Mouse (Mus musculus): Measurements from ENCODE around the gene Kcnn1. TPM values are rescaled to one million over a fixed set of nuclear protein-coding genes. Genes with fewer than 3 reads are reported as not detected.

The Kcnn1 gene
- polyA plus RNA-seq, 1 experiment from 2014 or later, result 1.1 TPM

- Histone ChIP-seq H3K36me3 (ENCODE audit: control insufficient read depth, insufficient read depth, low read length) (no peaks in the 10 kb centered on the region), H3K4me3 (ENCODE audit: low read depth, low read length) (no peak overlapping the region), H3K4me1 (ENCODE audit: control insufficient read depth, insufficient read depth, low read length) (0 out of 2 replicates have a peak, but pooled peaks cover 3% of the 10 kb centered on the region), H3K9me3 (replicated peaks; ENCODE audit: control insufficient read depth, low read length) (no peaks in the 10 kb centered on the region), H3K27ac (ENCODE audit: low read depth, low read length) (no peak overlapping the region), H3K9ac (ENCODE audit: low read depth, low read length) (no peak overlapping the region), H3K4me2 (no peak overlapping the region), H3K27me3 (ENCODE audit: control insufficient read depth, insufficient read depth, low read length) (peaks cover 60% of the 10 kb centered on the region)
- WGBS (ENCODE audit: insufficient replicate concordance), result 57% methylated on average over 4 of the region's 4 CpGs
- ATAC-seq (replicated peaks; ENCODE audit: insufficient number of reproducible peaks, low FRiP score, low TSS enrichment), result no peak
Observed at GRCm38 (mm10) chr8:70812885-70813284, 50.2 kb downstream of the Kcnn1 start.

- H3K4me1 ChIP-seq (ENCODE audit: control insufficient read depth, insufficient read depth, low read length), result 0 out of 2 replicates have a peak, but pooled peaks cover 3% of the 10 kb centered on the region
- no peak for ATAC-seq (replicated peaks; ENCODE audit: insufficient number of reproducible peaks, low FRiP score, low TSS enrichment)
- no peak overlapping the region for H3K4me2 ChIP-seq
- no peak overlapping the region for H3K27ac ChIP-seq (ENCODE audit: low read depth, low read length)
- H3K4me3 ChIP-seq (ENCODE audit: low read depth, low read length), result no peak overlapping the region
- H3K9ac ChIP-seq (ENCODE audit: low read depth, low read length), result no peak overlapping the region
- 47% methylated on average over 4 of the region's 4 CpGs for WGBS (ENCODE audit: insufficient replicate concordance)
- peaks cover 57% of the 10 kb centered on the region for H3K27me3 ChIP-seq (ENCODE audit: control insufficient read depth, insufficient read depth, low read length)
- no peaks in the 10 kb centered on the region for H3K9me3 ChIP-seq (replicated peaks; ENCODE audit: control insufficient read depth, low read length)
- H3K36me3 ChIP-seq (ENCODE audit: control insufficient read depth, insufficient read depth, low read length), result no peaks in the 10 kb centered on the region
Observed at GRCm38 (mm10) chr8:70812055-70812454, 51.0 kb downstream of the Kcnn1 start.

GRCm38 (mm10) chr8:70810962-70811680 is 51.9 kb downstream of the Kcnn1 start:
- no peak overlapping the region for H3K4me3 ChIP-seq (ENCODE audit: low read depth, low read length)
- H3K27me3 ChIP-seq (ENCODE audit: control insufficient read depth, insufficient read depth, low read length), result peaks cover 49% of the 10 kb centered on the region
- no peak overlapping the region for H3K9ac ChIP-seq (ENCODE audit: low read depth, low read length)
- WGBS (ENCODE audit: insufficient replicate concordance), result 60% methylated on average over 20 of the region's 20 CpGs
- H3K4me1 ChIP-seq (ENCODE audit: control insufficient read depth, insufficient read depth, low read length), result no peaks in the 10 kb centered on the region
- H3K27ac ChIP-seq (ENCODE audit: low read depth, low read length), result no peak overlapping the region
- no peaks in the 10 kb centered on the region for H3K36me3 ChIP-seq (ENCODE audit: control insufficient read depth, insufficient read depth, low read length)
- H3K9me3 ChIP-seq (replicated peaks; ENCODE audit: control insufficient read depth, low read length), result no peaks in the 10 kb centered on the region
- no peak for ATAC-seq (replicated peaks; ENCODE audit: insufficient number of reproducible peaks, low FRiP score, low TSS enrichment)
- no peak overlapping the region for H3K4me2 ChIP-seq

GRCm38 (mm10) chr8:70808955-70809701 is 53.9 kb downstream of the Kcnn1 start:
- WGBS (ENCODE audit: insufficient replicate concordance), result 76% methylated on average over 8 of the region's 8 CpGs
- Histone ChIP-seq H3K27me3 (ENCODE audit: control insufficient read depth, insufficient read depth, low read length) (peaks cover 45% of the 10 kb centered on the region), H3K9me3 (replicated peaks; ENCODE audit: control insufficient read depth, low read length) (no peaks in the 10 kb centered on the region), H3K27ac (ENCODE audit: low read depth, low read length) (no peak overlapping the region), H3K4me1 (ENCODE audit: control insufficient read depth, insufficient read depth, low read length) (peaks cover 5% of the 10 kb centered on the region; the same call in 1 of the 2 replicates), H3K9ac (ENCODE audit: low read depth, low read length) (no peak overlapping the region), H3K4me2 (no peak overlapping the region), H3K4me3 (ENCODE audit: low read depth, low read length) (no peak overlapping the region), H3K36me3 (ENCODE audit: control insufficient read depth, insufficient read depth, low read length) (no peaks in the 10 kb centered on the region)
- ATAC-seq (replicated peaks; ENCODE audit: insufficient number of reproducible peaks, low FRiP score, low TSS enrichment), result no peak

- WGBS (ENCODE audit: insufficient replicate concordance), result 68% methylated on average over 5 of the region's 5 CpGs
- ATAC-seq (replicated peaks; ENCODE audit: insufficient number of reproducible peaks, low FRiP score, low TSS enrichment), result no peak
- Histone ChIP-seq H3K36me3 (ENCODE audit: control insufficient read depth, insufficient read depth, low read length) (no peaks in the 10 kb centered on the region), H3K9me3 (replicated peaks; ENCODE audit: control insufficient read depth, low read length) (no peaks in the 10 kb centered on the region), H3K4me2 (no peak within 1 kb of the TSS), H3K27me3 (ENCODE audit: control insufficient read depth, insufficient read depth, low read length) (peaks cover 47% of the 10 kb centered on the region), H3K4me1 (ENCODE audit: control insufficient read depth, insufficient read depth, low read length) (peaks cover 12% of the 10 kb centered on the region; the same call in 1 of the 2 replicates), H3K9ac (ENCODE audit: low read depth, low read length) (no peak within 1 kb of the TSS), H3K27ac (ENCODE audit: low read depth, low read length) (no peak within 1 kb of the TSS), H3K4me3 (ENCODE audit: low read depth, low read length) (no peak within 1 kb of the TSS)
Observed at GRCm38 (mm10) chr8:70808239-70808638, 54.8 kb downstream of the Kcnn1 start, which contains the start of gene Il12rb1. TSS of gene Il12rb1 (plus strand) at chr8:70808449.

GRCm38 (mm10) chr8:70807304-70807703 is 55.8 kb downstream of the Kcnn1 start:
- Histone ChIP-seq H3K9me3 (replicated peaks; ENCODE audit: control insufficient read depth, low read length) (no peaks in the 10 kb centered on the region), H3K4me2 (no peak overlapping the region), H3K27me3 (ENCODE audit: control insufficient read depth, insufficient read depth, low read length) (peaks cover 49% of the 10 kb centered on the region), H3K4me1 (ENCODE audit: control insufficient read depth, insufficient read depth, low read length) (peaks cover 12% of the 10 kb centered on the region; the same call in 1 of the 2 replicates), H3K36me3 (ENCODE audit: control insufficient read depth, insufficient read depth, low read length) (no peaks in the 10 kb centered on the region), H3K27ac (ENCODE audit: low read depth, low read length) (no peak overlapping the region), H3K4me3 (ENCODE audit: low read depth, low read length) (no peak overlapping the region), H3K9ac (ENCODE audit: low read depth, low read length) (no peak overlapping the region)
- ATAC-seq (replicated peaks; ENCODE audit: insufficient number of reproducible peaks, low FRiP score, low TSS enrichment), result no peak
- WGBS (ENCODE audit: insufficient replicate concordance), result 32% methylated on average over 1 of the region's 1 CpGs

- H3K9me3 ChIP-seq (replicated peaks; ENCODE audit: control insufficient read depth, low read length), result no peaks in the 10 kb centered on the region
- H3K36me3 ChIP-seq (ENCODE audit: control insufficient read depth, insufficient read depth, low read length), result no peaks in the 10 kb centered on the region
- H3K9ac ChIP-seq (ENCODE audit: low read depth, low read length), result no peak overlapping the region
- ATAC-seq (replicated peaks; ENCODE audit: insufficient number of reproducible peaks, low FRiP score, low TSS enrichment), result no peak
- no peak overlapping the region for H3K4me3 ChIP-seq (ENCODE audit: low read depth, low read length)
- no peak overlapping the region for H3K27ac ChIP-seq (ENCODE audit: low read depth, low read length)
- H3K4me2 ChIP-seq, result no peak overlapping the region
- peaks cover 55% of the 10 kb centered on the region for H3K27me3 ChIP-seq (ENCODE audit: control insufficient read depth, insufficient read depth, low read length)
- H3K4me1 ChIP-seq (ENCODE audit: control insufficient read depth, insufficient read depth, low read length), result peaks cover 12% of the 10 kb centered on the region; the same call in 1 of the 2 replicates
- 66% methylated on average over 4 of the region's 4 CpGs for WGBS (ENCODE audit: insufficient replicate concordance)
Observed at GRCm38 (mm10) chr8:70806541-70806940, 56.5 kb downstream of the Kcnn1 start.

- peak within 1 kb of the TSS; percentile 78 for H3K4me2 ChIP-seq
- 2% methylated on average over 45 of the region's 45 CpGs for WGBS (ENCODE audit: insufficient replicate concordance)
- H3K9me3 ChIP-seq (replicated peaks; ENCODE audit: control insufficient read depth, low read length), result no peaks in the 10 kb centered on the region
- H3K4me1 ChIP-seq (ENCODE audit: control insufficient read depth, insufficient read depth, low read length), result peaks cover 12% of the 10 kb centered on the region; the same call in 1 of the 2 replicates
- H3K36me3 ChIP-seq (ENCODE audit: control insufficient read depth, insufficient read depth, low read length), result no peaks in the 10 kb centered on the region
- H3K27me3 ChIP-seq (ENCODE audit: control insufficient read depth, insufficient read depth, low read length), result peaks cover 63% of the 10 kb centered on the region
- H3K27ac ChIP-seq (ENCODE audit: low read depth, low read length), result 0 out of 2 replicates have a peak within 1 kb of the TSS, but pooled peaks have one; percentile 3
- peak within 1 kb of the TSS; percentile 49; the same call in 1 of the 2 replicates for H3K9ac ChIP-seq (ENCODE audit: low read depth, low read length)
- H3K4me3 ChIP-seq (ENCODE audit: low read depth, low read length), result peak within 1 kb of the TSS; percentile 53
- peak; percentile 87 for ATAC-seq (replicated peaks; ENCODE audit: insufficient number of reproducible peaks, low FRiP score, low TSS enrichment)
Observed at GRCm38 (mm10) chr8:70804481-70805206, 58.4 kb downstream of the Kcnn1 start, which contains the start of gene Mast3. TSS of gene Mast3 (minus strand) at chr8:70805054.

All from heart, embryonic 11.5 days (tissue).